Comparison of ENCODE assay signal across 26 mouse cellular contexts in genomic region chr7:80846280-80846678, GRCm38 (mm10). TPM values are rescaled to one million over a fixed set of nuclear protein-coding genes. Genes with fewer than 3 reads are reported as not detected.
A peak's percentile ranks its signal among the peaks of the same experiment; 100 is the strongest.
DNase-seq lines count a peak whose midpoint lies in the region; ATAC-seq and TF ChIP-seq lines count a peak whose summit lies in the region.
"Had no signal": no experiment of that assay in that cellular context is flagged by ENCODE, and none has a peak within 500 bp of the region (broad histone marks: within the 10 kb centered on the region; RNA-seq: fewer than 3 reads in every experiment).

No protein-coding gene starts in this region.

- no peaks in the 10 kb centered on the region for H3K9me3 ChIP-seq in embryonic facial prominence, embryonic 13.5 days
- H3K9me3 ChIP-seq in embryonic facial prominence, embryonic 10.5 days, result no peaks in the 10 kb centered on the region
- H3K9me3 ChIP-seq in liver, embryonic 11.5 days (ENCODE audit: control insufficient read depth, low read length), result no peaks in the 10 kb centered on the region
- H3K9me3 ChIP-seq in MEL (replicated peaks; ENCODE audit: insufficient read depth, low read length), result no peaks in the 10 kb centered on the region
- no peaks in the 10 kb centered on the region for H3K9me3 ChIP-seq in midbrain, embryonic 13.5 days
- H3K9me3 ChIP-seq: embryonic facial prominence, embryonic 12.5 days; forebrain, embryonic 12.5 days; G1E; heart, embryonic 15.5 days; intestine, embryonic 15.5 days; limb, embryonic 15.5 days; midbrain, embryonic 15.5 days; neural tube, embryonic 12.5 days had no signal

- 0 out of 2 replicates have a peak, but pooled peaks cover 4% of the 10 kb centered on the region for H3K4me1 ChIP-seq in embryonic facial prominence, embryonic 13.5 days
- H3K4me1 ChIP-seq in embryonic facial prominence, embryonic 10.5 days, result no peaks in the 10 kb centered on the region
- no peaks in the 10 kb centered on the region for H3K4me1 ChIP-seq in liver, adult 2 months (ENCODE audit: control insufficient read depth, insufficient read depth, low read length)
- H3K4me1 ChIP-seq in liver, embryonic 11.5 days (replicated peaks; ENCODE audit: control insufficient read depth, insufficient read depth, low read length), result no peaks in the 10 kb centered on the region
- peaks cover 0 to 15% of the 10 kb centered on the region in 2 experiments; a peak in 3 of 4 replicates for H3K4me1 ChIP-seq in MEL (ENCODE audit: control insufficient read depth in 1 of 2, insufficient read depth in 2 of 2, low read length in 2 of 2)
- H3K4me1 ChIP-seq in small intestine, adult 2 months (ENCODE audit: control insufficient read depth, insufficient read depth, insufficient read length, low read length), result peaks cover 8% of the 10 kb centered on the region; the same call in 1 of the 2 replicates
- H3K4me1 ChIP-seq in midbrain, embryonic 13.5 days (replicated peaks), result no peaks in the 10 kb centered on the region
- H3K4me1 ChIP-seq: embryonic facial prominence, embryonic 12.5 days; forebrain, embryonic 12.5 days; intestine, embryonic 15.5 days; midbrain, embryonic 15.5 days; neural tube, embryonic 12.5 days had no signal

- 0 out of 2 replicates have a peak overlapping the region, but pooled peaks have one; percentile 11 for H3K9ac ChIP-seq in embryonic facial prominence, embryonic 13.5 days
- H3K9ac ChIP-seq in liver, adult 2 months (ENCODE audit: low read depth, low read length), result peak overlapping the region; percentile 42; the same call in 1 of the 2 replicates
- no peak overlapping the region for H3K9ac ChIP-seq in liver, embryonic 11.5 days (ENCODE audit: low read depth, low read length)
- H3K9ac ChIP-seq in MEL (ENCODE audit: control insufficient read depth, low read depth, low read length, poor library complexity, severe bottlenecking), result peak overlapping the region; percentile 62
- H3K9ac ChIP-seq in midbrain, embryonic 13.5 days (replicated peaks), result no peak overlapping the region
- H3K9ac ChIP-seq: embryonic facial prominence, embryonic 12.5 days; forebrain, embryonic 12.5 days; heart, embryonic 15.5 days; intestine, embryonic 15.5 days; limb, embryonic 15.5 days; midbrain, embryonic 15.5 days; neural tube, embryonic 12.5 days had no signal

- no peak overlapping the region for H3K4me2 ChIP-seq in embryonic facial prominence, embryonic 13.5 days
- no peak overlapping the region for H3K4me2 ChIP-seq in liver, embryonic 11.5 days
- no peak overlapping the region for H3K4me2 ChIP-seq in midbrain, embryonic 13.5 days (replicated peaks)
- H3K4me2 ChIP-seq: embryonic facial prominence, embryonic 12.5 days; forebrain, embryonic 12.5 days; heart, embryonic 15.5 days; intestine, embryonic 15.5 days; limb, embryonic 15.5 days; midbrain, embryonic 15.5 days; neural tube, embryonic 12.5 days had no signal

- TF ChIP-seq EP300 in MEL (IDR thresholded peaks at IDR 0.05; ENCODE audit: low read depth in 1 of 2, low read length in 2 of 2), result no peak

- TF ChIP-seq RAD21 in MEL (IDR thresholded peaks at IDR 0.05; ENCODE audit: low read depth, low read length), result no peak

- H3K27ac ChIP-seq in embryonic facial prominence, embryonic 13.5 days, result no peak overlapping the region
- no peak overlapping the region for H3K27ac ChIP-seq in embryonic facial prominence, embryonic 10.5 days (replicated peaks)
- H3K27ac ChIP-seq in liver, adult 2 months (replicated peaks; ENCODE audit: insufficient read depth, low read depth, low read length), result peak overlapping the region; percentile 45; the same call in 1 of the 2 replicates
- H3K27ac ChIP-seq in liver, embryonic 11.5 days (ENCODE audit: low read depth, low read length), result no peak overlapping the region
- H3K27ac ChIP-seq in MEL (ENCODE audit: control insufficient read depth, low read depth, low read length), result no peak overlapping the region
- no peak overlapping the region for H3K27ac ChIP-seq in small intestine, adult 2 months (ENCODE audit: insufficient read depth, low read depth, low read length)
- H3K27ac ChIP-seq in midbrain, embryonic 13.5 days, result no peak overlapping the region
- H3K27ac ChIP-seq: embryonic facial prominence, embryonic 12.5 days; forebrain, embryonic 12.5 days; heart, embryonic 15.5 days; intestine, embryonic 15.5 days; left cerebral cortex, adult 2 months; midbrain, embryonic 15.5 days; neural tube, embryonic 12.5 days had no signal

- no peaks in the 10 kb centered on the region for H3K79me2 ChIP-seq in liver, adult 2 months (ENCODE audit: control insufficient read depth, insufficient read depth, low read length)
- H3K79me2 ChIP-seq in MEL (ENCODE audit: control insufficient read depth, insufficient read depth, low read length, poor library complexity), result no peaks in the 10 kb centered on the region

- ATAC-seq in embryonic facial prominence, embryonic 13.5 days (ENCODE audit: insufficient number of reproducible peaks, insufficient read depth, low FRiP score, low TSS enrichment, low read depth), result no peak
- no peak for ATAC-seq in liver, embryonic 11.5 days (replicated peaks; ENCODE audit: low FRiP score)
- no peak for ATAC-seq in midbrain, embryonic 13.5 days
- ATAC-seq: activated CD4-positive, CD25-positive, alpha-beta regulatory T cell, adult 4 months; hindbrain, embryonic 16.5 days; intestine, embryonic 15.5 days; midbrain, embryonic 15.5 days had no signal

- H3K36me3 ChIP-seq in embryonic facial prominence, embryonic 13.5 days, result no peaks in the 10 kb centered on the region
- H3K36me3 ChIP-seq in embryonic facial prominence, embryonic 10.5 days (replicated peaks), result no peaks in the 10 kb centered on the region
- H3K36me3 ChIP-seq in liver, adult 2 months (ENCODE audit: control insufficient read depth, insufficient read depth, low read length), result no peaks in the 10 kb centered on the region
- H3K36me3 ChIP-seq in liver, embryonic 11.5 days (ENCODE audit: control insufficient read depth, insufficient read depth, low read length), result no peaks in the 10 kb centered on the region
- peaks cover 0 to 8% of the 10 kb centered on the region in 2 experiments; a peak in 2 of 4 replicates for H3K36me3 ChIP-seq in MEL (ENCODE audit: control insufficient read depth in 1 of 2, insufficient read depth in 2 of 2, low read length in 2 of 2)
- no peaks in the 10 kb centered on the region for H3K36me3 ChIP-seq in small intestine, adult 2 months (ENCODE audit: control insufficient read depth, insufficient read depth, low read length)
- H3K36me3 ChIP-seq in midbrain, embryonic 13.5 days, result no peaks in the 10 kb centered on the region
- H3K36me3 ChIP-seq: embryonic facial prominence, embryonic 12.5 days; forebrain, embryonic 12.5 days; G1E; heart, embryonic 15.5 days; intestine, embryonic 15.5 days; limb, embryonic 15.5 days; midbrain, embryonic 15.5 days; neural tube, embryonic 12.5 days had no signal

- no peak for DNase-seq in embryonic facial prominence, embryonic 10.5 days (ENCODE audit: low spot score)
- no peak for DNase-seq in liver, adult 2 months (ENCODE audit: extremely low read depth, low read depth, low spot score)
- DNase-seq in liver, embryonic 11.5 days (ENCODE audit: low spot score), result no peak
- DNase-seq in MEL (ENCODE audit: low read depth, low spot score), result no peak
- DNase-seq in T-cell, adult 2 months (ENCODE audit: low spot score), result no peak
- DNase-seq: adrenal gland, postnatal 10 days; cerebellum, postnatal 10 days; heart, postnatal 4 days; kidney, postnatal 4 days; left cerebral cortex, postnatal 4 days; thymus, postnatal 36 days had no signal

- H3K27me3 ChIP-seq in embryonic facial prominence, embryonic 13.5 days, result no peaks in the 10 kb centered on the region
- H3K27me3 ChIP-seq in embryonic facial prominence, embryonic 10.5 days (replicated peaks; ENCODE audit: low read depth, poor library complexity, severe bottlenecking), result no peaks in the 10 kb centered on the region
- H3K27me3 ChIP-seq in liver, adult 2 months (ENCODE audit: control insufficient read depth, insufficient read depth, low read length), result no peaks in the 10 kb centered on the region
- no peaks in the 10 kb centered on the region for H3K27me3 ChIP-seq in liver, embryonic 11.5 days (replicated peaks; ENCODE audit: control insufficient read depth, insufficient read depth, low read length)
- H3K27me3 ChIP-seq in MEL (ENCODE audit: control insufficient read depth in 1 of 2, insufficient read depth in 2 of 2, low read length in 2 of 2), result no peaks in the 10 kb centered on the region
- H3K27me3 ChIP-seq in small intestine, adult 2 months (ENCODE audit: control insufficient read depth, insufficient read depth, low read length), result no peaks in the 10 kb centered on the region
- 0 out of 2 replicates have a peak, but pooled peaks cover 2% of the 10 kb centered on the region for H3K27me3 ChIP-seq in midbrain, embryonic 13.5 days
- H3K27me3 ChIP-seq: embryonic facial prominence, embryonic 12.5 days; forebrain, embryonic 12.5 days; heart, embryonic 15.5 days; intestine, embryonic 15.5 days; limb, embryonic 15.5 days; midbrain, embryonic 15.5 days; neural tube, embryonic 12.5 days had no signal

- 86% methylated on average over 10 of the region's 10 CpGs for WGBS in embryonic facial prominence, embryonic 13.5 days
- WGBS in embryonic facial prominence, embryonic 10.5 days, result 88% methylated on average over 10 of the region's 10 CpGs
- WGBS in liver, adult 2 months, result 91% methylated on average over 10 of the region's 10 CpGs
- WGBS in liver, embryonic 11.5 days, result 84% methylated on average over 10 of the region's 10 CpGs
- 79% methylated on average over 10 of the region's 10 CpGs for WGBS in small intestine, adult 2 months
- 91% methylated on average over 10 of the region's 10 CpGs for WGBS in midbrain, embryonic 13.5 days

- no peak for TF ChIP-seq CTCF in liver, adult 2 months (IDR thresholded peaks at IDR 0.05; ENCODE audit: low read depth, low read length)
- TF ChIP-seq CTCF in MEL (IDR thresholded peaks at IDR 0.05 in 2 of 3, conservative IDR thresholded peaks at IDR 0.05 in 1 of 3; ENCODE audit: control insufficient read depth in 1 of 3, insufficient read depth in 1 of 3, low read depth in 2 of 3, low read length in 3 of 3, poor library complexity in 1 of 3, severe bottlenecking in 1 of 3), result no peak
- no peak for TF ChIP-seq CTCF in small intestine, adult 2 months (IDR thresholded peaks at IDR 0.05; ENCODE audit: extremely low read depth, insufficient read length, insufficient replicate concordance, low read depth, low read length)

- TF ChIP-seq POLR2A in liver, adult 2 months (IDR thresholded peaks at IDR 0.05; ENCODE audit: extremely low read depth, insufficient read depth, low read length), result no peak
- TF ChIP-seq POLR2A in MEL (IDR thresholded peaks at IDR 0.05; ENCODE audit: control insufficient read depth in 1 of 2, insufficient read depth in 1 of 2, low read depth in 1 of 2, low read length in 2 of 2, poor library complexity in 1 of 2), result no peak
- no peak for TF ChIP-seq POLR2A in small intestine, adult 2 months (IDR thresholded peaks at IDR 0.05; ENCODE audit: low read depth, low read length)

- no peak overlapping the region for H3K4me3 ChIP-seq in embryonic facial prominence, embryonic 13.5 days
- H3K4me3 ChIP-seq in embryonic facial prominence, embryonic 10.5 days, result no peak overlapping the region
- peak overlapping the region; percentile 47; the same call in 1 of the 2 replicates for H3K4me3 ChIP-seq in liver, adult 2 months (ENCODE audit: insufficient read depth, low read depth, low read length)
- no peak overlapping the region for H3K4me3 ChIP-seq in liver, embryonic 11.5 days (ENCODE audit: low read depth, low read length)
- peak overlapping the region; percentile 51 to 58 for H3K4me3 ChIP-seq in MEL (ENCODE audit: control insufficient read depth in 1 of 2, insufficient read depth in 1 of 2, low read depth in 2 of 2, low read length in 2 of 2)
- H3K4me3 ChIP-seq in small intestine, adult 2 months (ENCODE audit: low read depth, low read length), result peak overlapping the region; percentile 9
- H3K4me3 ChIP-seq in midbrain, embryonic 13.5 days (replicated peaks), result no peak overlapping the region
- H3K4me3 ChIP-seq: embryonic facial prominence, embryonic 12.5 days; erythroblast, embryonic 14.5 days; forebrain, embryonic 12.5 days; heart, embryonic 15.5 days; intestine, embryonic 15.5 days; left cerebral cortex, adult 2 months; limb, embryonic 15.5 days; midbrain, embryonic 15.5 days; neural tube, embryonic 12.5 days had no signal

RNA-seq across cellular contexts. Expression of gene Zscan2, which starts 14.4 kb away (rescaled TPM):
- polyA plus RNA-seq in embryonic facial prominence, embryonic 13.5 days (2015; fragmentation: Nextera tagmentation; extraction: Ambion mirVana), result 3.3 and 3.9 TPM in 2 replicates
- polyA plus RNA-seq in embryonic facial prominence, embryonic 10.5 days (2016; fragmentation: Nextera tagmentation; extraction: Ambion mirVana), result 3.0 and 3.5 TPM in 2 replicates
- 3.0 and 4.6 TPM in 2 replicates for total RNA-seq in liver, adult 2 months (2014; rRNA removed)
- 1.6 and 2.7 TPM in 2 replicates for polyA plus RNA-seq in liver, adult 2 months (2012; rRNA removed)
- polyA plus RNA-seq in liver, embryonic 11.5 days (2014; fragmentation: Nextera tagmentation; extraction: Ambion mirVana), result 1.0 and 1.4 TPM in 2 replicates
- total RNA-seq in MEL (2012; rRNA removed), result 1.1 and 1.2 TPM in 2 replicates
- 1 to 10 TPM in 1 of 2 experiments, not detected in 1; 2.4 TPM for polyA plus RNA-seq in MEL (2012; ENCODE audit: insufficient read depth in 1 of 2, insufficient read length in 2 of 2, low read depth in 1 of 2, low replicate concordance in 2 of 2, missing spikeins in 1 of 2)
- 1.3 and 1.8 TPM in 2 replicates for polyA plus RNA-seq in small intestine, adult 2 months (2012; rRNA removed)
- polyA plus RNA-seq in midbrain, embryonic 13.5 days (2015; fragmentation: Nextera tagmentation; extraction: Ambion mirVana), result 6.1 and 6.6 TPM in 2 replicates

RNA-seq across cellular contexts. Expression of gene Iqgap1, which starts 20.5 kb away (rescaled TPM):
- polyA plus RNA-seq in embryonic facial prominence, embryonic 13.5 days (2015; fragmentation: Nextera tagmentation; extraction: Ambion mirVana), result 56.0 and 61.2 TPM in 2 replicates
- polyA plus RNA-seq in embryonic facial prominence, embryonic 10.5 days (2016; fragmentation: Nextera tagmentation; extraction: Ambion mirVana), result 29.2 and 29.3 TPM in 2 replicates
- 7.8 and 9.2 TPM in 2 replicates for total RNA-seq in liver, adult 2 months (2014; rRNA removed)
- 2.6 and 2.8 TPM in 2 replicates for polyA plus RNA-seq in liver, adult 2 months (2012; rRNA removed)
- polyA plus RNA-seq in liver, embryonic 11.5 days (2014; fragmentation: Nextera tagmentation; extraction: Ambion mirVana), result 28.2 and 30.6 TPM in 2 replicates
- total RNA-seq in MEL (2012; rRNA removed), result 20.6 and 29.4 TPM in 2 replicates
- 10 to 100 TPM; 58.8 to 87.9 TPM for polyA plus RNA-seq in MEL (2012; ENCODE audit: insufficient read depth in 1 of 2, insufficient read length in 2 of 2, low read depth in 1 of 2, low replicate concordance in 2 of 2, missing spikeins in 1 of 2)
- polyA plus RNA-seq in small intestine, adult 2 months (2012; rRNA removed), result 16.5 and 28.9 TPM in 2 replicates
- polyA plus RNA-seq in midbrain, embryonic 13.5 days (2015; fragmentation: Nextera tagmentation; extraction: Ambion mirVana), result 19.9 and 21.7 TPM in 2 replicates

RNA-seq across cellular contexts. Expression of gene Wdr73, which starts 54.8 kb away (rescaled TPM):
- 31.5 and 33.0 TPM in 2 replicates for polyA plus RNA-seq in embryonic facial prominence, embryonic 13.5 days (2015; fragmentation: Nextera tagmentation; extraction: Ambion mirVana)
- 49.1 and 52.0 TPM in 2 replicates for polyA plus RNA-seq in embryonic facial prominence, embryonic 10.5 days (2016; fragmentation: Nextera tagmentation; extraction: Ambion mirVana)
- total RNA-seq in liver, adult 2 months (2014; rRNA removed), result 10.2 and 11.7 TPM in 2 replicates
- polyA plus RNA-seq in liver, adult 2 months (2012; rRNA removed), result 13.0 and 13.3 TPM in 2 replicates
- 42.8 and 44.0 TPM in 2 replicates for polyA plus RNA-seq in liver, embryonic 11.5 days (2014; fragmentation: Nextera tagmentation; extraction: Ambion mirVana)
- 58.0 and 67.0 TPM in 2 replicates for total RNA-seq in MEL (2012; rRNA removed)
- polyA plus RNA-seq in MEL (2012; ENCODE audit: insufficient read depth in 1 of 2, insufficient read length in 2 of 2, low read depth in 1 of 2, low replicate concordance in 2 of 2, missing spikeins in 1 of 2), result 10 to 100 TPM in 1 of 2 experiments, not detected in 1; 57.8 TPM
- 5.5 and 6.2 TPM in 2 replicates for polyA plus RNA-seq in small intestine, adult 2 months (2012; rRNA removed)
- 41.2 and 44.3 TPM in 2 replicates for polyA plus RNA-seq in midbrain, embryonic 13.5 days (2015; fragmentation: Nextera tagmentation; extraction: Ambion mirVana)

RNA-seq across cellular contexts. Expression of gene Nmb, which starts 58.6 kb away (rescaled TPM):
- polyA plus RNA-seq in embryonic facial prominence, embryonic 13.5 days (2015; fragmentation: Nextera tagmentation; extraction: Ambion mirVana), result 5.6 and 5.8 TPM in 2 replicates
- 7.0 and 7.4 TPM in 2 replicates for polyA plus RNA-seq in embryonic facial prominence, embryonic 10.5 days (2016; fragmentation: Nextera tagmentation; extraction: Ambion mirVana)
- 0.65 and 0.67 TPM in 2 replicates for total RNA-seq in liver, adult 2 months (2014; rRNA removed)
- polyA plus RNA-seq in liver, adult 2 months (2012; rRNA removed), result 1.7 TPM in 1 of 2 replicates, not detected in the other
- polyA plus RNA-seq in liver, embryonic 11.5 days (2014; fragmentation: Nextera tagmentation; extraction: Ambion mirVana), result 2.4 and 3.4 TPM in 2 replicates
- total RNA-seq in MEL (2012; rRNA removed), result 4.4 and 4.7 TPM in 2 replicates
- 1 to 10 TPM in 1 of 2 experiments, not detected in 1; 4.6 TPM for polyA plus RNA-seq in MEL (2012; ENCODE audit: insufficient read depth in 1 of 2, insufficient read length in 2 of 2, low read depth in 1 of 2, low replicate concordance in 2 of 2, missing spikeins in 1 of 2)
- polyA plus RNA-seq in small intestine, adult 2 months (2012; rRNA removed), result 2.0 and 2.3 TPM in 2 replicates
- 6.3 and 6.6 TPM in 2 replicates for polyA plus RNA-seq in midbrain, embryonic 13.5 days (2015; fragmentation: Nextera tagmentation; extraction: Ambion mirVana)
- polyA plus RNA-seq: erythroblast, embryonic 14.5 days had no signal

Comparison
In these comparisons a context has a peak if more than half of its experiments do, and no peak if none do; other contexts are left out.
1. H3K4me3 ChIP-seq: peak in liver, adult 2 months (single experiment), MEL (2 of 2) and small intestine, adult 2 months (single experiment); none in embryonic facial prominence, embryonic 13.5 days (single experiment), embryonic facial prominence, embryonic 10.5 days (single experiment), liver, embryonic 11.5 days (single experiment) and midbrain, embryonic 13.5 days (single experiment).
2. H3K9ac ChIP-seq: peak in embryonic facial prominence, embryonic 13.5 days (single experiment), liver, adult 2 months (single experiment) and MEL (single experiment); none in liver, embryonic 11.5 days (single experiment) and midbrain, embryonic 13.5 days (single experiment).